Mouse (Mus musculus): ENCODE measurements around the gene Troap. TPM values are rescaled to one million over a fixed set of nuclear protein-coding genes. Genes with fewer than 3 reads are reported as not detected.

Gene Troap
- total and polyA plus RNA-seq, 3 experiments, result 25.8 to 70.2 TPM; not detected in 1

DNA sequence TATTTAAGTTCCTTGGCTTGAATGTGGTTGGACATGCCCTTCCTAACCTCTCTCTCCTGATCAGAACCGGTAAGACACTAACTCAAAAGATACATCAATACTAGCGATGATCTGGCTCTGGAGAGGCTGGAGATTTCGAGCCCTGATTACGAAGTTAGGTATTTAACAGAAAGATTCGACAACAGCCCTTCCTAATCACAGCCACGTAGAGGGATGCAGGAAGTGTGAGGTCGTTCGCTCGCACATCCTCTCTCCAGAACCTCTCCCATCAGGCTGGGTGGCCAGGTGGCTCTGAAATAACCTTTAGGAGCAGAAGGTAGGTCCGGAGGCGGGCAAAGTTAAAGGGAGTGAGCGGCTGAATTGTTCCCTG is 51.3 kb downstream of the Troap start, which contains the start of gene Spats2:
Gene Spats2, plus strand, starts transcription at position 206 of the 370 bp plus-strand sequence.
- Histone ChIP-seq H3K4me1 (ENCODE audit: control insufficient read depth in 1 of 2, insufficient read depth in 2 of 2, low read length in 2 of 2) (peaks cover 5 to 7% of the 10 kb centered on the region in 2 experiments), H3K79me2 (ENCODE audit: control insufficient read depth, insufficient read depth, low read length, poor library complexity) (peaks cover 8% of the 10 kb centered on the region), H3K27ac (ENCODE audit: control insufficient read depth, low read depth, low read length) (peak within 1 kb of the TSS; percentile 26), H3K36me3 (ENCODE audit: control insufficient read depth in 1 of 2, insufficient read depth in 2 of 2, low read length in 2 of 2) (peaks cover 0 to 13% of the 10 kb centered on the region in 2 experiments; a peak in 2 of 4 replicates), H3K9ac (ENCODE audit: control insufficient read depth, low read depth, low read length, poor library complexity, severe bottlenecking) (peak within 1 kb of the TSS; percentile 85), H3K27me3 (ENCODE audit: control insufficient read depth in 1 of 2, insufficient read depth in 2 of 2, low read length in 2 of 2) (no peaks in the 10 kb centered on the region), H3K9me3 (replicated peaks; ENCODE audit: insufficient read depth, low read length) (no peaks in the 10 kb centered on the region), H3K4me3 (ENCODE audit: control insufficient read depth in 1 of 2, insufficient read depth in 1 of 2, low read depth in 2 of 2, low read length in 2 of 2) (peak within 1 kb of the TSS; percentile 67 to 90)
- DNase-seq (ENCODE audit: low read depth, low spot score), result peak; percentile 55
- TF ChIP-seq GATA1 (IDR thresholded peaks at IDR 0.05; ENCODE audit: low read depth, low read length) (peak; percentile 35; the same call in 1 of the 2 replicates), SIN3A (IDR thresholded peaks at IDR 0.05; ENCODE audit: low read length) (no peak)

DNA sequence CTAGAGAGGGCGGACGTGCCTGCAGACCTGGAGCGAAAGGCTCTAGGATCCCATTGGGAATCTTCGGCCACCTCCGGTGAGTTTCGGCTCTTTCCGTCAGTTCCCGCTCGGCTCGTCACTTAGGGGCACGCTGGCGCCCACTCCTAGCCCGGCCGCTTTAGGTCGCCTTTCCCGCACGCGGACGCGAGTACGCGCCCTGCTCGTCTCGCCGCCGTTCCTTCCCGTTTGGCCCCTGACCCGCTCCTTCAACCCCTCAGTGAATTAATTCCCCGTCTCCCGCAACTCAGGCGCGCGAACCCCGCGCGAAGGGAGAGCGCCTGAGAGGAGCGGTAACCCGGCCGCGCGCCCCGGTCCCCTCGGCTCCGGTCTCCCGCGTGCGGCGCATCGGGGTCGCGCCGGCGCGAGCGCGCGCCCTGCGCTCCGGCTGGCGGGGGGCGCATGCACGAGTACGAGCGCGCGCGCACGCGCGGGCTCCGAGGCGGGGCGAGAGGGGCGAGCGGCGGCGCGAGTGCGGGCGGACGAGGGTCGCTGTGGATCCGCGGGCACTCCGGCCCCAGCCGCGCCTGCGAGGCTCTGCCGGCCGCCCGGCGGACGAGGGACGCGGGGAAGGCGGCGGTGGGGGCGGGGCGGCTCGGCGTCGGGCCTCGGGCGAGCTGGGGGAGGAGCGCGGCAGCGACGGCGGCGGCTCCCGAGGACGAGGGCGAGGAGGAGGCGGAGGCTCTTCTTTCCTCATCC is 51.9 kb downstream of the Troap start:
- H3K9me3 ChIP-seq (replicated peaks; ENCODE audit: insufficient read depth, low read length), result no peaks in the 10 kb centered on the region
- TF ChIP-seq MAFK (IDR thresholded peaks at IDR 0.05; ENCODE audit: borderline replicate concordance, low read depth, low read length) (no peak), NRF1 (IDR thresholded peaks at IDR 0.05; ENCODE audit: insufficient read depth, low read depth, low read length, poor library complexity, severe bottlenecking) (peak; percentile 50; the same call in 1 of the 2 replicates), USF2 (IDR thresholded peaks at IDR 0.05; ENCODE audit: borderline replicate concordance in 1 of 2, insufficient read depth in 1 of 2, low read depth in 1 of 2, low read length in 2 of 2) (no peak), TCF12 (IDR thresholded peaks at IDR 0.05; ENCODE audit: low read depth, low read length) (0 out of 2 replicates have a peak, but pooled peaks have one; percentile 14), POLR2A (IDR thresholded peaks at IDR 0.05; ENCODE audit: control insufficient read depth in 1 of 2, insufficient read depth in 1 of 2, low read depth in 1 of 2, low read length in 2 of 2, poor library complexity in 1 of 2) (peak; percentile 59 to 68; a peak in 2 of 4 replicates), NELFE (IDR thresholded peaks at IDR 0.05; ENCODE audit: low read depth, low read length) (peak; percentile 50)
- H3K27ac ChIP-seq (ENCODE audit: control insufficient read depth, low read depth, low read length), result peak overlapping the region; percentile 26
- H3K27me3 ChIP-seq (ENCODE audit: control insufficient read depth in 1 of 2, insufficient read depth in 2 of 2, low read length in 2 of 2), result peaks cover 0 to 2% of the 10 kb centered on the region in 2 experiments; a peak in 2 of 4 replicates
- peaks cover 3 to 7% of the 10 kb centered on the region in 2 experiments for H3K4me1 ChIP-seq (ENCODE audit: control insufficient read depth in 1 of 2, insufficient read depth in 2 of 2, low read length in 2 of 2)
- H3K9ac ChIP-seq (ENCODE audit: control insufficient read depth, low read depth, low read length, poor library complexity, severe bottlenecking), result peak overlapping the region; percentile 85
- peaks cover 8% of the 10 kb centered on the region for H3K79me2 ChIP-seq (ENCODE audit: control insufficient read depth, insufficient read depth, low read length, poor library complexity)
- H3K36me3 ChIP-seq (ENCODE audit: control insufficient read depth in 1 of 2, insufficient read depth in 2 of 2, low read length in 2 of 2), result peaks cover 0 to 13% of the 10 kb centered on the region in 2 experiments; a peak in 2 of 4 replicates
- H3K4me3 ChIP-seq (ENCODE audit: control insufficient read depth in 1 of 2, insufficient read depth in 1 of 2, low read depth in 2 of 2, low read length in 2 of 2), result peak overlapping the region; percentile 67 to 90
- peak; percentile 68 for DNase-seq (ENCODE audit: low read depth, low spot score)

DNA sequence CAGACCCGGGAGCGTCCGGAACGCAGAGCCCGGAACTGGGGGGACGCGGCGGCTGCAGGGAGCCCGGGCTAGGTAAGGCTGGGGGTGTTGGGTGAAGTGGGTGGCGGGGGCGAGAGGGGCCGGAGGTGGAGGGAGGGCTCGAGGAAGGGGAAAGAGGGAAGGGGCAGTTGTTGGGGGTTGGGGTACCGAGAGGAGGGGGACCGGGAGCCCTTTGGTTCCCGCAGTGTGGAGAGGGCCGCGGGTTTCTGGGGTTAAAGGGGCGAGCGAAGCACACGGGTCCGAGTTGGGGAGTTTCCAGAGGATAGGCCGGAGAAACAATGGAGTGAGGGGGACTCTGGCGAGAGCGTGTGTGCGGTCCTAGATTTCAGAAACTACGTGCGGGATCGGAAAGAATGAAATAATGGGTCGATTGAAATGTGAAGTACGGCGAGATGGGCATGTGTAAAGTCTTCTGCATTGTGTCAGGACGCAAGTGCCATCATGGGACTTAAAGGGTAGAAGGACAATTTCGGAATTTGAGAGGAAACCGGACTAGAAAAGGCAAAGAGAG is 52.5 kb downstream of the Troap start:
- Histone ChIP-seq H3K36me3 (ENCODE audit: control insufficient read depth in 1 of 2, insufficient read depth in 2 of 2, low read length in 2 of 2) (peaks cover 0 to 13% of the 10 kb centered on the region in 2 experiments; a peak in 2 of 4 replicates), H3K4me3 (ENCODE audit: control insufficient read depth in 1 of 2, insufficient read depth in 1 of 2, low read depth in 2 of 2, low read length in 2 of 2) (peak overlapping the region; percentile 67 to 89), H3K27ac (ENCODE audit: control insufficient read depth, low read depth, low read length) (no peak overlapping the region), H3K9me3 (replicated peaks; ENCODE audit: insufficient read depth, low read length) (no peaks in the 10 kb centered on the region), H3K27me3 (ENCODE audit: control insufficient read depth in 1 of 2, insufficient read depth in 2 of 2, low read length in 2 of 2) (peaks cover 0 to 3% of the 10 kb centered on the region in 2 experiments; a peak in 2 of 4 replicates), H3K79me2 (ENCODE audit: control insufficient read depth, insufficient read depth, low read length, poor library complexity) (peaks cover 8% of the 10 kb centered on the region), H3K4me1 (ENCODE audit: control insufficient read depth in 1 of 2, insufficient read depth in 2 of 2, low read length in 2 of 2) (peaks cover 3 to 7% of the 10 kb centered on the region in 2 experiments), H3K9ac (ENCODE audit: control insufficient read depth, low read depth, low read length, poor library complexity, severe bottlenecking) (peak overlapping the region; percentile 85)
- peak; percentile 37 for DNase-seq (ENCODE audit: low read depth, low spot score)
- no peak for TF ChIP-seq TCF12 (IDR thresholded peaks at IDR 0.05; ENCODE audit: low read depth, low read length)
- no peak for TF ChIP-seq HCFC1 (IDR thresholded peaks at IDR 0.05; ENCODE audit: low read depth, low read length)
- TF ChIP-seq MYB (IDR thresholded peaks at IDR 0.05; ENCODE audit: low read depth, low read length), result no peak
- TF ChIP-seq CHD2 (IDR thresholded peaks at IDR 0.05; ENCODE audit: low read length), result no peak
- TF ChIP-seq GABPA (IDR thresholded peaks at IDR 0.05; ENCODE audit: low read depth, low read length), result no peak
- TF ChIP-seq MXI1 (IDR thresholded peaks at IDR 0.05; ENCODE audit: low read depth, low read length), result no peak

Measured in MEL (cell line).